Mouse (Mus musculus) thymus, adult 2 months (tissue): Measurements from ENCODE around the gene Wdr12.
"Not testable (repeated sequence)": the region's sequence is repeated elsewhere in the genome, so short reads cannot be mapped to it uniquely, and the experiment has no call there.

ENCODE experiments used
- CTCF ChIP-seq: fragments of 200-500 bp; IDR thresholded peaks from 2 replicates; pipeline ENCODE4 v1.5.1; 2012; ENCODE audit warnings: mild to moderate bottlenecking, control low read depth, low read length, moderate library complexity, borderline replicate concordance; ENCODE audit not compliant: control insufficient read depth, poor library complexity, insufficient read depth; ENCODE audit errors: extremely low read depth
- POLR2A ChIP-seq: fragments of 200-500 bp; IDR thresholded peaks from 2 replicates; pipeline ENCODE4 v1.6.1; 2012; ENCODE audit warnings: mild to moderate bottlenecking, low read length, control low read depth, moderate library complexity; ENCODE audit not compliant: control insufficient read depth, poor library complexity, insufficient read depth; ENCODE audit errors: extremely low read depth

GRCm38 (mm10) chr1:60070725-60071124 lies 27.7 kb downstream of the Wdr12 start:
- not testable (repeated sequence) for TF ChIP-seq POLR2A, CTCF
